Mouse (Mus musculus): ENCODE data around the gene Srgn.

DNA sequence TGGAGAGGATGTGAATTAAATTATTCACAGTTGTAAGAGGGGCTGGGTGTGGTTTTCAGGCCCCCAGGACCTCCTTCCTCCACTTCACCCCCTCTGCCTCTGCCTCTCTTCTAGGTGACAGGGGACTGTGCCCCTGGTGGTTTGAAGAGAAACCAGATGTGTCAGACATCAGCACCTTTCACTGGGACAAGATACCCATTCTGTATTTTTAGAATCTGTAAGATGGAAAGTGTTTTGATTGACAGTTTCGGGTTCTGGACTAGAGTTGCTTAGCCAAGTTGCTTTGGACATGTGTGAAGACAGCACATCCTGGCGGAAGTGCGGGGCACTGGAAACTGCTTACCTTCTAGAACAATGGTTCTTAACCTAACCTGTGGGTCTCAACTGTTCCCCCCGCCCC is 17.1 kb upstream of the Srgn start:
- TF ChIP-seq TAL1 (IDR thresholded peaks at IDR 0.05; ENCODE audit: low read length), result no peak
- no peak for TF ChIP-seq GATA1 (IDR thresholded peaks at IDR 0.05; ENCODE audit: low read length)

All from erythroblast, embryonic 14.5 days (primary cell).